In the genomic region with DNA sequence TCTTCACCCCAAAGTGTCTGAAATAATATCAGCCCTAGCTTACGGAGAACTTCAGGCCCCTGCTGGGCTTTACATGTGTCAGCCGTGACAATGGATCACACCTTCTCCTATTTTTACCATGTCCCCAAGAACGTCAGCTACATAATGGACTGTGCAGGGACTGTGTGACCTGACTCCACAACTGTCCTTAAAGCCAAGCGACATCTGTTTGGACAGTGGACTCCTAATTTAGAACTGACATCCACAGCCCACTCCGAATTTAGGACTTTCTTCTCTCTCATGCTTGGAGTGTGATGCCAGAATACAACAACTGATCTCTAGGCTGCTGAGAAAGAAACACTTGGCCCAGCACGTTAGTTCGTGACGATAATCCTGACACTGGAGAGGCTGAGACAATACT, we compare ENCODE assay signal across 26 mouse cellular contexts.
A peak's percentile ranks its signal among the peaks of the same experiment; 100 is the strongest.
DNase-seq lines count a peak whose midpoint lies in the region; ATAC-seq lines count a peak whose summit lies in the region.
"Had no signal": no experiment of that assay in that cellular context is flagged by ENCODE, and none has a peak within 500 bp of the region (broad histone marks: within the 10 kb centered on the region; RNA-seq: fewer than 3 reads in every experiment).

No protein-coding gene starts in this region.

- no peaks in the 10 kb centered on the region for H3K9me3 ChIP-seq in midbrain, embryonic 12.5 days
- no peaks in the 10 kb centered on the region for H3K9me3 ChIP-seq in midbrain, embryonic 13.5 days
- no peaks in the 10 kb centered on the region for H3K9me3 ChIP-seq in heart, embryonic 13.5 days
- H3K9me3 ChIP-seq: embryonic facial prominence, embryonic 10.5 days; embryonic facial prominence, embryonic 15.5 days; forebrain, embryonic 12.5 days; liver, embryonic 12.5 days had no signal

- intact Hi-C loops in heart, postnatal 25 days (cut with DNase I): no loop called here

- H3K4me1 ChIP-seq in midbrain, embryonic 12.5 days: no peaks in the 10 kb centered on the region
- 0 out of 2 replicates have a peak, but pooled peaks cover 4% of the 10 kb centered on the region for H3K4me1 ChIP-seq in midbrain, embryonic 13.5 days (replicated peaks)
- H3K4me1 ChIP-seq in heart, embryonic 13.5 days: peaks cover 47% of the 10 kb centered on the region
- H3K4me1 ChIP-seq: forebrain, embryonic 12.5 days had no signal

- 0 out of 2 replicates have a peak overlapping the region, but pooled peaks have one; percentile 1 for H3K27ac ChIP-seq in midbrain, embryonic 12.5 days (replicated peaks)
- H3K27ac ChIP-seq in midbrain, embryonic 13.5 days: no peak overlapping the region
- H3K27ac ChIP-seq in heart, embryonic 13.5 days (replicated peaks): peak overlapping the region; percentile 67
- H3K27ac ChIP-seq: embryonic facial prominence, embryonic 10.5 days; embryonic facial prominence, embryonic 15.5 days; forebrain, embryonic 12.5 days; kidney, postnatal 0 days; liver, embryonic 12.5 days; stomach, postnatal 0 days had no signal

- WGBS in midbrain, embryonic 12.5 days: 71% methylated on average over 8 of the region's 8 CpGs
- WGBS in midbrain, embryonic 13.5 days: 68% methylated on average over 8 of the region's 8 CpGs
- 58% methylated on average over 8 of the region's 8 CpGs for WGBS in heart, embryonic 13.5 days

- peak; percentile 91 for DNase-seq in heart, adult 11 months
- DNase-seq in heart, postnatal 25 days (ENCODE audit: low spot score): no peak
- peak; percentile 6 for DNase-seq in telencephalon, adult 2 months (ENCODE audit: low read depth, low spot score)
- DNase-seq in adrenal gland, adult 8-10 months: no peak
- no peak for DNase-seq in urinary bladder, postnatal 10 days (ENCODE audit: low spot score)
- DNase-seq: adrenal gland, postnatal 36 days; cerebellum, adult 2 months; gastrocnemius, postnatal 10 days; kidney, adult 18-20 months; left cerebral cortex, postnatal 4 days; lung, postnatal 10 days; right cerebral cortex, adult 18-20 months; spleen, adult 18-20 months had no signal

- peaks cover 12% of the 10 kb centered on the region for H3K36me3 ChIP-seq in midbrain, embryonic 12.5 days
- peaks cover 7% of the 10 kb centered on the region for H3K36me3 ChIP-seq in midbrain, embryonic 13.5 days
- H3K36me3 ChIP-seq in heart, embryonic 13.5 days: peaks cover 7% of the 10 kb centered on the region
- H3K36me3 ChIP-seq: liver, embryonic 12.5 days had no signal

- H3K4me3 ChIP-seq in midbrain, embryonic 12.5 days: no peak overlapping the region
- H3K4me3 ChIP-seq in midbrain, embryonic 13.5 days (replicated peaks): no peak overlapping the region
- H3K4me3 ChIP-seq in heart, embryonic 13.5 days: no peak overlapping the region
- H3K4me3 ChIP-seq: embryonic facial prominence, embryonic 10.5 days; embryonic facial prominence, embryonic 15.5 days; forebrain, embryonic 12.5 days; liver, embryonic 12.5 days had no signal

- no peak for ATAC-seq in midbrain, embryonic 12.5 days (ENCODE audit: low FRiP score, low read depth)
- ATAC-seq in midbrain, embryonic 13.5 days: no peak
- no peak for ATAC-seq in heart, embryonic 13.5 days (ENCODE audit: extremely low read depth, insufficient number of reproducible peaks, low FRiP score, low TSS enrichment)
- ATAC-seq: CD4-positive, CD25-positive, alpha-beta regulatory T cell, adult 4 months; hindbrain, embryonic 16.5 days; liver, embryonic 12.5 days; midbrain, embryonic 16.5 days had no signal

- H3K27me3 ChIP-seq in midbrain, embryonic 12.5 days: no peaks in the 10 kb centered on the region
- H3K27me3 ChIP-seq in midbrain, embryonic 13.5 days: no peaks in the 10 kb centered on the region
- no peaks in the 10 kb centered on the region for H3K27me3 ChIP-seq in heart, embryonic 13.5 days (replicated peaks)
- H3K27me3 ChIP-seq: embryonic facial prominence, embryonic 15.5 days; forebrain, embryonic 12.5 days; liver, embryonic 12.5 days had no signal

- no peak overlapping the region for H3K9ac ChIP-seq in midbrain, embryonic 12.5 days (replicated peaks)
- no peak overlapping the region for H3K9ac ChIP-seq in midbrain, embryonic 13.5 days (replicated peaks)
- no peak overlapping the region for H3K9ac ChIP-seq in heart, embryonic 13.5 days
- H3K9ac ChIP-seq: embryonic facial prominence, embryonic 15.5 days; forebrain, embryonic 12.5 days; liver, embryonic 12.5 days; liver, postnatal 0 days had no signal

- H3K4me2 ChIP-seq in midbrain, embryonic 12.5 days (replicated peaks): no peak overlapping the region
- H3K4me2 ChIP-seq in midbrain, embryonic 13.5 days (replicated peaks): no peak overlapping the region
- H3K4me2 ChIP-seq in heart, embryonic 13.5 days: no peak overlapping the region
- H3K4me2 ChIP-seq: embryonic facial prominence, embryonic 15.5 days; forebrain, embryonic 12.5 days; liver, embryonic 12.5 days had no signal

Comparison
In these comparisons a context has a peak if more than half of its experiments do, and no peak if none do; other contexts are left out.
1. DNase-seq: peak in heart, adult 11 months (single experiment) and telencephalon, adult 2 months (single experiment); none in heart, postnatal 25 days (single experiment), adrenal gland, adult 8-10 months (single experiment) and urinary bladder, postnatal 10 days (single experiment).